Mouse (Mus musculus): ENCODE measurements around the gene D630023F18Rik.

- TF ChIP-seq CTCF (conservative IDR thresholded peaks at IDR 0.05; ENCODE audit: low read length): no peak
- TF ChIP-seq POU5F1 (IDR thresholded peaks at IDR 0.05; ENCODE audit: borderline replicate concordance, low read length): no peak
Measured at GRCm38 (mm10) chr1:65075607-65076006, 47.4 kb downstream of the D630023F18Rik start.

Measured in E14TG2a.4 (cell line).